Mouse (Mus musculus) kidney, adult 2 months (tissue): ENCODE results near the gene Ano1. TPM values are rescaled to one million over a fixed set of nuclear protein-coding genes. Genes with fewer than 3 reads are reported as not detected.

Source experiments
- DNase-seq: peaks from one replicate; pipeline ENCODE4 v3.0.0; 2021
- H3K27ac ChIP-seq: fragments of 200-500 bp; 2 replicates; pipeline ENCODE4 v1.5.1; 2012; ENCODE audit warnings: low read depth, low read length, control low read depth, inconsistent platforms; ENCODE audit not compliant: insufficient read depth
- H3K27me3 ChIP-seq: fragments of 200-500 bp; replicated peaks from 2 replicates; pipeline ENCODE4 v1.6.1; 2012; ENCODE audit warnings: mild to moderate bottlenecking, moderate library complexity, low read length, inconsistent platforms; ENCODE audit not compliant: control insufficient read depth, insufficient read depth
- H3K36me3 ChIP-seq: fragments of 200-500 bp; 2 replicates; pipeline ENCODE4 v1.6.1; 2012; ENCODE audit warnings: mild to moderate bottlenecking, moderate library complexity, low read length, inconsistent platforms; ENCODE audit not compliant: control insufficient read depth, insufficient read depth
- H3K4me1 ChIP-seq: fragments of 200-500 bp; 2 replicates; pipeline ENCODE4 v1.6.1; 2011; ENCODE audit warnings: low read length; ENCODE audit not compliant: control insufficient read depth, insufficient read depth
- H3K4me3 ChIP-seq: fragments of 200-500 bp; 2 replicates; pipeline ENCODE4 v1.5.1; 2011; ENCODE audit warnings: mild to moderate bottlenecking, low read depth, low read length, control low read depth; ENCODE audit not compliant: insufficient read depth
- CTCF ChIP-seq: fragments of 200-500 bp; conservative IDR thresholded peaks from 2 replicates; pipeline ENCODE4 v1.5.1; 2011; ENCODE audit warnings: low read depth, mild to moderate bottlenecking, control low read depth, low read length, moderate library complexity, mixed read lengths; ENCODE audit not compliant: insufficient read depth, insufficient read length
- POLR2A ChIP-seq: fragments of 200-500 bp; IDR thresholded peaks from one replicate; pipeline ENCODE4 v1.6.1; 2011; ENCODE audit warnings: low read depth, low read length, control low read depth
- WGBS: fragments of 180-500 bp; shearing (Covaris S2); methylation state at CpG from one replicate; pipeline ENCODE4 v1.1.7; 2018; 5-methylcytosine and 5-hydroxymethylcytosine counted together
- polyA plus RNA-seq: library from polyadenylated mRNA; depleted of rRNA; stranded (reverse); fragments of >200 nt; gene quantifications from 2 replicates; pipeline ENCODE4 v1.2.3, GENCODE M21; 2012

Ano1 gene
- polyA plus RNA-seq, 1 experiment, result 10.0 TPM

DNA sequence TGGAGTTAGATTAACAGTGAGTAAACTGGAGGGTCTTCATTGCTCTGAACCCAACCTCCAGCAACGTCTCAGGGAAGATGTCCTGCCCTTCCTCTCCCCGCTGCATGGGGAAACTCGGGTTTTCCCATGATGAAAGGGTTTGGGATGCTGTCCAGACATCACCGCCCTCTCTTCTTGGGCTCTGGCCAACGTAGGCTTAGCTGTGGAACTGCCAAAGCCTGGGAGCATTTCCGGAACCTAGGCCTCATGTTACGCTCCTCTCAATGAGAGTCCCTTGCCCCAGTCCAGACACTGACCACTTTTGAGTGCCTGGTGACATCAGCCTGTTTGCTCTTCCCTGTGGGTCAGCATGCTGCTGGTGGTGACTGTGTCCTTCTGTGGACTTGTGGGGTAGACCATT is 182.3 kb downstream of the Ano1 start:
- Histone ChIP-seq H3K27ac (no peak overlapping the region; the same call in 1 of the 2 replicates), H3K27me3 (no peaks in the 10 kb centered on the region), H3K4me1 (peaks cover 8% of the 10 kb centered on the region; the same call in 1 of the 2 replicates), H3K4me3 (no peak overlapping the region), H3K36me3 (no peaks in the 10 kb centered on the region)
- peak; percentile 74 for DNase-seq
- 44% methylated on average over 7 of the region's 7 CpGs for WGBS
- TF ChIP-seq CTCF, result no peak
- TF ChIP-seq POLR2A, result no peak

DNA sequence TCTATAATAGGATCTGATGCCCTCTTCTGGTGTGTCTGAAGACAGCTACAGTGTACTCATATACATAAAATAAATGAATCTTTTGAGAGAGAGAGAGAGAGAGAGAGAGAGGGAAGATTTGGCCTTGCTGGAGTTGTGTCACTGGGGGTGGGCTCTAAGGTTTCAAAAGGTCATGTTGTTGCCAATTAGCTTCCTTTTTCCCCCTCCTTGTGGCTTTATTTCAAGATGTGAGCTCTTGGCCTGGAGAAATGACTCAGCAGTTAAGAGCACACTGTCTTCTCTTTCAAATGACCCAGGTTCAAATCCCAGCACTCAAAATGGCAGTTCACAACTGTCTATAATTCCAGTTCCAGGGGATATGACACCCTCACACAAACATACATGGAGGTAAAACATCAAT is 183.7 kb downstream of the Ano1 start:
- Histone ChIP-seq H3K4me3 (no peak overlapping the region), H3K4me1 (peaks cover 13% of the 10 kb centered on the region; the same call in 1 of the 2 replicates), H3K36me3 (no peaks in the 10 kb centered on the region), H3K27ac (no peak overlapping the region), H3K27me3 (no peaks in the 10 kb centered on the region)
- TF ChIP-seq POLR2A (no peak), CTCF (no peak)
- DNase-seq, result no peak

DNA sequence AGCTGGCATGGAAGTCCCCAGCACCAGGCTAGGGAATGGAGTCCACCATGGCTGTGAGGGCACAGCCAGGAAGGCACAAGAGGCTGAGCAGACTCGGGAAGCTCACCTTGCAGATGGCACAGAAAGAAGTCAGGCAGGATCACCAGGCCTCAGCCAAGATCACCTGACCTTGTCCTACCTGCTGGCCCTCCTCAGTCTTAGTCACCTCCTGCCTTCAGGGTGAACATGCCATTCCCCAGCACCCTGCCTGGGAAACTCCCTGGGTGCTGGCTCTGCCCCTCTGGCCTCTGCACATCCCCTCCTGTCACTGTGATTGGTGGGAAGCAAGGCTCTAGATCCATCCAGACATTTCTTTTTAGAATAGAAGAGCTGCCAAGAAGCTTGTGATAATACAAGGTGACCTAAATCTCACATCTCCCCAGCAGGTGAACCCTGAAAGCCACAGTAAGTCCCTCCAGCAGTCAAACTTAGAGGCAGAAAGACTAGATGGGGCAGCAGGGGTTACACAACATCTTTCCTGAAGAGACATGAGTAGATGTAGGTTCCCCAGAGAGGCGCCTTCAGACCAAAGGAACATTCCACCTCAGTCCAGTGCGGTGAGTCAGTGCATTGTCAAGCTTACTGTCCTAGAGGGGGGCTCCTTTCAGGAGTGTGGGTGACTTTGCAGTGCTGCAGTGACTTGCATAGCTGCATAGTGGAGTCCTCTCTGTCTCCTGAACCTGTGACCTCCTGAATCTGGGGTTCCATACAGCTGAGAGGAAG is 184.7 kb downstream of the Ano1 start:
- WGBS, result 78% methylated on average over 3 of the region's 3 CpGs
- H3K36me3 ChIP-seq, result no peaks in the 10 kb centered on the region
- H3K4me1 ChIP-seq, result peaks cover 9% of the 10 kb centered on the region; the same call in 1 of the 2 replicates
- no peaks in the 10 kb centered on the region for H3K27me3 ChIP-seq
- TF ChIP-seq POLR2A, result no peak
- no peak overlapping the region for H3K4me3 ChIP-seq
- no peak for DNase-seq
- H3K27ac ChIP-seq, result no peak overlapping the region

DNA sequence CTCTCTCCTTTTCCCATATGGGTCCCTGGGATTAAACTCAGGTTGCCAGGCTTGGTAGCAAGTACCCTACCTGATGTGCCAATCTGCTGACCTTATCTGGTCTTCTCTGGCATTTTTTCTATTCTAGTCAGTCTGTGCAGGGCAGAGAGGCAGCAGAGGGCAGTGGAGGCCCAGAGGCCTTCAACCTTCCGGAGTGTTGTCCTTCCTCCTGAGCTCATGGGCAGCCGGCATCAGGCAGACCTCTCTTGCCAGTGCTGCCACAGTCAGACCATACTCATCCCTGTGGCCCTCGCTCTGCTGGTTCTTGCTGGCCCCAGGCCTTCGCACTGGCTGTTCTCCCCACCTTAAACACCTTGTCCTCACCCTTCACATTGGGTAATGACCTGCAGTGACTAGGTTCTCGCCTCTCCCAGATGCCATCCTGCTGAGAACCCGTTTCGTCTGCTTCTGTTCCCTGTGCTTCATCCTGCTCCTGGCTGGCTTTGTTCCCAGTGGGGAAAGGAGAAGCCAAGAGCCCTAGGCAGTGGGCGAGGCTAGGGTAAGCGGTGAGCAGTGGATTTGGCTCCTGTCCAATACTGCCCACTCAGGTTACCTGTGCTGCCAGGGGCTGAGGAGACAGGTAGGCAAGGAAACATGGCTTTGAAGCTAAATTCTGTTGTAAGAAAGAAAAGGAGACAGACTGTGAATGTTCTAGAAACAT is 188.2 kb downstream of the Ano1 start:
- TF ChIP-seq POLR2A, result no peak
- no peak; the same call in 1 of the 2 replicates for TF ChIP-seq CTCF
- Histone ChIP-seq H3K4me1 (0 out of 2 replicates have a peak, but pooled peaks cover 5% of the 10 kb centered on the region), H3K36me3 (no peaks in the 10 kb centered on the region), H3K27me3 (no peaks in the 10 kb centered on the region), H3K27ac (no peak overlapping the region), H3K4me3 (no peak overlapping the region)
- DNase-seq, result peak; percentile 58
- 40% methylated on average over 9 of the region's 9 CpGs for WGBS

DNA sequence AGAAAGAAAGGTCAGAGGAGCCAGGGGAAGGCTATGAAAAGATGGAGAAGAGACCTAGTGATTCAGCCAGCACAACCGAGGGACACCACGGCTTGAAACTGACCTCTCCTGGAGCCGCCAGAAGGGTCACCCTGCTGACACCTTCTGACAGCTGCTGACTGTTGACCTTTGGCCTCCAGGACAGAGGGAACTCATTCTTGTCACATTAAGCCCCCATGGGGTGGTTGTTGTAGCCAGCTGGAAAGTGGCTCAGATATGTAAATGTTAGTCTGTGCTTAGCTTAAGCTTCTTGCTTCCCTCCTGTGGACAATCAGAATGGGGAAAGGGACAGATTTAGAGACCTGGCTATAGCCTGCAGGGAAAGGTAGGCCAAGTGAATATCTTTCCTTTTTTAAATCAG is 189.8 kb downstream of the Ano1 start:
- TF ChIP-seq CTCF (no peak), POLR2A (no peak)
- Histone ChIP-seq H3K27ac (no peak overlapping the region), H3K36me3 (no peaks in the 10 kb centered on the region), H3K4me3 (no peak overlapping the region), H3K4me1 (0 out of 2 replicates have a peak, but pooled peaks cover 5% of the 10 kb centered on the region), H3K27me3 (no peaks in the 10 kb centered on the region)
- 26% methylated on average over 3 of the region's 3 CpGs for WGBS
- DNase-seq, result peak; percentile 62

DNA sequence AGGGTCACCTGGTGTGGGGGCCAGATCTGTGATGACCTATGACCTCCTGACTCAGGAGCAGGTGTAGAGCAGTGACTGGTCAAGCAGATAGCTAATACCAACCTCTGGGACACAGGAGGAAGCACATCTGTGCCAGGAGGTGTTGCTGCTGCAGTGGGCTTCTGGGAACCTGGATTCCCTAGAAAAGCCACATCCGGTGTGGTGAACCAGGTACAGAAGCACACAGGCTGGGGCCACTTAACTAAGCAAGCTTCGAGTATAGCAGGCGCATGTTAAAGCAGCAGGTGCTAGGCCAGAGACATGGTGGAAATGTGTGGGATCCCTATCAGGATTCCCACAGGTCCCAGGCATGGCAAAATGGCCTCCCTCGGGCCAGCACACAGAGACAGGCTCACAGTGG is 191.2 kb downstream of the Ano1 start:
- no peak for DNase-seq
- no peaks in the 10 kb centered on the region for H3K27me3 ChIP-seq
- H3K4me3 ChIP-seq, result no peak overlapping the region
- H3K4me1 ChIP-seq, result 0 out of 2 replicates have a peak, but pooled peaks cover 5% of the 10 kb centered on the region
- 87% methylated on average over 4 of the region's 4 CpGs for WGBS
- H3K36me3 ChIP-seq, result no peaks in the 10 kb centered on the region
- no peak overlapping the region for H3K27ac ChIP-seq
- TF ChIP-seq POLR2A (no peak), CTCF (no peak)

DNA sequence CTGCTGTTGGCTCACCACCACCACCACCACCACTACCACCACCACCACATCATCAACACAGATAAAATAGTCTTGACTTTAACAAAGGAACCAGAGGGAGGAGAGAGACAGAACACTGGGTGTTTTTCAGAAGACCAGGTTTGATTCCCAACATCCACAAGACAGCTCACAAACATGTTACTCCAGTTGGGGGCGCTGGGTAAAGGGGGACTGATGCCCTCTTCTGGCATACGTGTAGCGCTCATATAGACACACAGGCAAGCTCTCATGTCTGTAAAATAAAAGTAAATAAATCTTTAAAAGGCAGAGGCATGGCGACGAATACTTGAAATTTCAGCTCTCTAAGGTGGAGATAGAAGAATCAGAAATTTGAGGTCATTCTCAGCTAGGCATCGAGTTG is 193.2 kb downstream of the Ano1 start:
- DNase-seq, result no peak
- WGBS, result 63% methylated on average over 6 of the region's 6 CpGs
- H3K27ac ChIP-seq, result no peak overlapping the region
- H3K36me3 ChIP-seq, result no peaks in the 10 kb centered on the region
- H3K4me1 ChIP-seq, result 0 out of 2 replicates have a peak, but pooled peaks cover 3% of the 10 kb centered on the region
- H3K4me3 ChIP-seq, result no peak overlapping the region
- TF ChIP-seq CTCF, result no peak
- no peak for TF ChIP-seq POLR2A
- no peaks in the 10 kb centered on the region for H3K27me3 ChIP-seq
